Mouse (Mus musculus): ENCODE results near the gene Slc38a2. TPM values are rescaled to one million over a fixed set of nuclear protein-coding genes. Genes with fewer than 3 reads are reported as not detected.

Gene Slc38a2
- polyA plus RNA-seq, 1 experiment from 2014 or later, result 139 TPM

GRCm38 (mm10) chr15:96708976-96709490, 9.5 kb upstream of the Slc38a2 start:
- Histone ChIP-seq H3K4me1 (ENCODE audit: control insufficient read depth, insufficient read depth, low read length) (peaks cover 10% of the 10 kb centered on the region; the same call in 1 of the 2 replicates), H3K4me3 (ENCODE audit: low read depth, low read length) (peak overlapping the region; percentile 59), H3K9ac (ENCODE audit: low read depth, low read length) (peak overlapping the region; percentile 96), H3K4me2 (peak overlapping the region; percentile 95), H3K27me3 (ENCODE audit: control insufficient read depth, insufficient read depth, low read length) (no peaks in the 10 kb centered on the region), H3K27ac (ENCODE audit: low read depth, low read length) (peak overlapping the region; percentile 98), H3K9me3 (replicated peaks; ENCODE audit: control insufficient read depth, low read length) (no peaks in the 10 kb centered on the region), H3K36me3 (ENCODE audit: control insufficient read depth, insufficient read depth, low read length) (no peaks in the 10 kb centered on the region)
- no peak for ATAC-seq (replicated peaks; ENCODE audit: insufficient number of reproducible peaks, low FRiP score, low TSS enrichment)
- WGBS (ENCODE audit: insufficient replicate concordance), result 32% methylated on average over 14 of the region's 14 CpGs

- peaks cover 10% of the 10 kb centered on the region; the same call in 1 of the 2 replicates for H3K4me1 ChIP-seq (ENCODE audit: control insufficient read depth, insufficient read depth, low read length)
- no peak overlapping the region; the same call in 1 of the 2 replicates for H3K4me2 ChIP-seq
- H3K36me3 ChIP-seq (ENCODE audit: control insufficient read depth, insufficient read depth, low read length), result no peaks in the 10 kb centered on the region
- WGBS (ENCODE audit: insufficient replicate concordance), result 85% methylated on average over 8 of the region's 8 CpGs
- H3K9ac ChIP-seq (ENCODE audit: low read depth, low read length), result no peak overlapping the region
- no peak overlapping the region for H3K4me3 ChIP-seq (ENCODE audit: low read depth, low read length)
- ATAC-seq (replicated peaks; ENCODE audit: insufficient number of reproducible peaks, low FRiP score, low TSS enrichment), result no peak
- H3K9me3 ChIP-seq (replicated peaks; ENCODE audit: control insufficient read depth, low read length), result no peaks in the 10 kb centered on the region
- no peak overlapping the region; the same call in 1 of the 2 replicates for H3K27ac ChIP-seq (ENCODE audit: low read depth, low read length)
- no peaks in the 10 kb centered on the region for H3K27me3 ChIP-seq (ENCODE audit: control insufficient read depth, insufficient read depth, low read length)
These were observed 8.9 kb upstream of the Slc38a2 start for GRCm38 (mm10) chr15:96708428-96708827.

GRCm38 (mm10) chr15:96707936-96708335, 8.4 kb upstream of the Slc38a2 start:
- H3K27me3 ChIP-seq (ENCODE audit: control insufficient read depth, insufficient read depth, low read length), result no peaks in the 10 kb centered on the region
- no peak overlapping the region for H3K27ac ChIP-seq (ENCODE audit: low read depth, low read length)
- ATAC-seq (replicated peaks; ENCODE audit: insufficient number of reproducible peaks, low FRiP score, low TSS enrichment), result no peak
- H3K9ac ChIP-seq (ENCODE audit: low read depth, low read length), result no peak overlapping the region
- WGBS (ENCODE audit: insufficient replicate concordance), result 79% methylated on average over 2 of the region's 2 CpGs
- no peak overlapping the region for H3K4me3 ChIP-seq (ENCODE audit: low read depth, low read length)
- no peak overlapping the region for H3K4me2 ChIP-seq
- peaks cover 10% of the 10 kb centered on the region; the same call in 1 of the 2 replicates for H3K4me1 ChIP-seq (ENCODE audit: control insufficient read depth, insufficient read depth, low read length)
- H3K36me3 ChIP-seq (ENCODE audit: control insufficient read depth, insufficient read depth, low read length), result no peaks in the 10 kb centered on the region
- H3K9me3 ChIP-seq (replicated peaks; ENCODE audit: control insufficient read depth, low read length), result no peaks in the 10 kb centered on the region

GRCm38 (mm10) chr15:96702466-96703031, 3.0 kb upstream of the Slc38a2 start:
- Histone ChIP-seq H3K27me3 (ENCODE audit: control insufficient read depth, insufficient read depth, low read length) (no peaks in the 10 kb centered on the region), H3K9me3 (replicated peaks; ENCODE audit: control insufficient read depth, low read length) (no peaks in the 10 kb centered on the region)
- WGBS (ENCODE audit: insufficient replicate concordance), result 82% methylated on average over 12 of the region's 12 CpGs

DNA sequence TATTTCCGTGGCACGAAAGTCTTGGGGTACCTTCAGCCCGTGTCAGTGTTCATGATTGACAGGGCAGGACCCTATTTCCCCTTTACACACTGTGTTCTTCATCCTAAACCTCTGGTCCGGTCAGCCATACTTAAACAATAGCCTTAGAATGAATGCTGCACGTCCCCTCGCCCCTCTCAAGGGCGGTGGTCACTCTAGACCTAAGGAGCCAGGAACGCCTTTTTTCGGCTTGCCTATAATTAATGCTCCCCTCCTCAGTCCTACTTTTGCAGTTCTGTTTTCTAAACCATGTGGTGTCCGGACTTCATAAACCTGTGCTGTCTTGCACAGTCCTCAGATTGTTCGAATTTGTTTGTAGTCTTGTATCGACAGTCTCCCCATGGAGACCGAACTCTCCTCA, 1.2 kb upstream of the Slc38a2 start:
- H3K4me2 ChIP-seq, result peak overlapping the region; percentile 89
- H3K27me3 ChIP-seq (ENCODE audit: control insufficient read depth, insufficient read depth, low read length), result no peaks in the 10 kb centered on the region
- H3K36me3 ChIP-seq (ENCODE audit: control insufficient read depth, insufficient read depth, low read length), result peaks cover 13% of the 10 kb centered on the region
- H3K4me1 ChIP-seq (ENCODE audit: control insufficient read depth, insufficient read depth, low read length), result peaks cover 21% of the 10 kb centered on the region
- no peak for ATAC-seq (replicated peaks; ENCODE audit: insufficient number of reproducible peaks, low FRiP score, low TSS enrichment)
- peak overlapping the region; percentile 100 for H3K27ac ChIP-seq (ENCODE audit: low read depth, low read length)
- H3K4me3 ChIP-seq (ENCODE audit: low read depth, low read length), result peak overlapping the region; percentile 92; the same call in 1 of the 2 replicates
- 32% methylated on average over 13 of the region's 13 CpGs for WGBS (ENCODE audit: insufficient replicate concordance)
- peak overlapping the region; percentile 100 for H3K9ac ChIP-seq (ENCODE audit: low read depth, low read length)
- H3K9me3 ChIP-seq (replicated peaks; ENCODE audit: control insufficient read depth, low read length), result no peaks in the 10 kb centered on the region

More at GRCm38 (mm10) chr15:96702466-96703031, 3.0 kb upstream of the Slc38a2 start:
- no peak overlapping the region for H3K4me2 ChIP-seq
- no peak overlapping the region for H3K4me3 ChIP-seq (ENCODE audit: low read depth, low read length)
- no peak overlapping the region for H3K27ac ChIP-seq (ENCODE audit: low read depth, low read length)
- peaks cover 5% of the 10 kb centered on the region for H3K36me3 ChIP-seq (ENCODE audit: control insufficient read depth, insufficient read depth, low read length)
- peaks cover 10% of the 10 kb centered on the region for H3K4me1 ChIP-seq (ENCODE audit: control insufficient read depth, insufficient read depth, low read length)
- no peak for ATAC-seq (replicated peaks; ENCODE audit: insufficient number of reproducible peaks, low FRiP score, low TSS enrichment)
- no peak overlapping the region for H3K9ac ChIP-seq (ENCODE audit: low read depth, low read length)

DNA sequence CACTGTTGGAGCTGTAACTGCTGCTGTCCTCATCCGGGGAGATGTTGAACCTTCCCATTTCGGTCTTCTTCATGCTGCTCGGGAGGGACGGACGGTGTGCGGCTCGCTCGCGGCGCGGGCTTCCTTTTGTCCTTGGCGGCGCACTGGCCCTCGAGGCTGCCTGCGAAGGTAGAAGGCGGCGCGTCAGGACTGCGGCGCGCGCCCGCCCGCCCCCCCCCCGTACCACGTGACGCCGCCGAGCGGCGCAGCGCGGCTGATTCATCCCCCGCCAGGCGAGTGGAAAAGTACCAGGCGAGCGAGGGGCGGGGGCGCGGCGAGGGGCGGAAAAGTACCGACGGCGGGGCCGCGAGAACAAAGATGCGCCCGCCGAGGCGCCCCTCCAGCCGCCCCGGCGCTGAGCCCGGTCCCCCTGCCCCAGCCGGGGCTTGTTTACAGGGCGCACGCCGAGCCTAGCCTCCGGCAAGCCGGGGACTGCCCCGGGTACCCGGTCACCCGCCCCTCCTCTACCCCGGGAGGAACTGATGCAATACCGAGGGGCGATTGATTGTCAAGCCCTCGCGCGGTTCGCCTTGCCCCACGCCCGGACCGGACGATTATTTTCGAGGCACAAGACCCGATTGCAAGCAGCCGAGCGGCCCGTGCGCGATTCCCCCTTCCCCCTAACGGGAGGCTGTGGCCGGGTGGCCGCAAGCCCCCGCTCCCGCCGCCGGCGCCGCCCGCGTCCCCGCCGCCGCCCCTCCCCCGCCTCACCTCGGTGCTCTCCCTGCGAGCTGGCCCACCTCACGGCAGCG, 677 bp downstream of the Slc38a2 start:
- Histone ChIP-seq H3K27ac (ENCODE audit: low read depth, low read length) (peak overlapping the region; percentile 100), H3K4me2 (peak overlapping the region; percentile 89), H3K4me1 (ENCODE audit: control insufficient read depth, insufficient read depth, low read length) (peaks cover 31% of the 10 kb centered on the region), H3K36me3 (ENCODE audit: control insufficient read depth, insufficient read depth, low read length) (peaks cover 24% of the 10 kb centered on the region), H3K4me3 (ENCODE audit: low read depth, low read length) (peak overlapping the region; percentile 92), H3K9me3 (replicated peaks; ENCODE audit: control insufficient read depth, low read length) (no peaks in the 10 kb centered on the region), H3K27me3 (ENCODE audit: control insufficient read depth, insufficient read depth, low read length) (no peaks in the 10 kb centered on the region), H3K9ac (ENCODE audit: low read depth, low read length) (peak overlapping the region; percentile 100)
- WGBS (ENCODE audit: insufficient replicate concordance), result under 1% methylated on average over 68 of the region's 101 CpGs
- peak; percentile 84 for ATAC-seq (replicated peaks; ENCODE audit: insufficient number of reproducible peaks, low FRiP score, low TSS enrichment)

DNA sequence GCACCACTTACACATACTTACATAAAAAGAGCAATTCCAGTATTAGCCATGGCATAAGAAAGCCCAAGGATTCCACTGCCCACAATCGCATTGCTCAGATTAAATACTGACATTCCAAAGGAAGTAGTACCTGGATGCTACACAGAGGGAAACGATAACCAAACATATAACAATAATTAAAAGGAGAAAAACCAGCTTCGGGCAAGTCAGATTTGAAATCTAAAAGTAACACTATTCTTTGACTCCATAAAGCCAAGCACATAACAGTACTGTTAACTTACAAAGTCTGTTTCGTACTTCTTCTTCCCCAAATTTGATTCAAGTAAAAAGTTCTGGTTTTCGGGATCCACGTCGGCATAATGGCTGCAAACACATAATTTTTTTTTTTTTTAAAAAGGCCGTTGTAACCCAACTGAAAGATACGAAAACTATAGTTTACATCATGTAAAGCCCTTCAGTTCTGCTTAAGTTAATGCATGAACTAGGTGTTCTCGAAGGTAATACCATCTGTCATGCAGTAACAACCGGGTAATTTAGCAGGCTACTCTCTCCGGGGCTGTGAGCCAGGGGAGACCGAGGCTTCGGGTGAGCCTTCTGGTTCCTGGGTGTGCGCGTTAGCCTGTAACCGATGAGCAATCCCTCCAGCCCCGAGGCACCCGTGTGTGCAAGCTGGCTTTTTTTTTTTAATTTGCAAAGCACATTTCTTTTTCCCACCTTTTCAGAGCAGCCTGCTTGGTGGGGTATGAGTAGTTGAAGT, 1.5 kb downstream of the Slc38a2 start:
- 19% methylated on average over 19 of the region's 19 CpGs for WGBS (ENCODE audit: insufficient replicate concordance)
- peak overlapping the region; percentile 100 for H3K9ac ChIP-seq (ENCODE audit: low read depth, low read length)
- H3K27ac ChIP-seq (ENCODE audit: low read depth, low read length), result peak overlapping the region; percentile 100
- no peak for ATAC-seq (replicated peaks; ENCODE audit: insufficient number of reproducible peaks, low FRiP score, low TSS enrichment)
- peak overlapping the region; percentile 92 for H3K4me3 ChIP-seq (ENCODE audit: low read depth, low read length)
- peak overlapping the region; percentile 89 for H3K4me2 ChIP-seq
- peaks cover 37% of the 10 kb centered on the region for H3K4me1 ChIP-seq (ENCODE audit: control insufficient read depth, insufficient read depth, low read length)
- H3K36me3 ChIP-seq (ENCODE audit: control insufficient read depth, insufficient read depth, low read length), result peaks cover 32% of the 10 kb centered on the region
- no peaks in the 10 kb centered on the region for H3K27me3 ChIP-seq (ENCODE audit: control insufficient read depth, insufficient read depth, low read length)
- no peaks in the 10 kb centered on the region for H3K9me3 ChIP-seq (replicated peaks; ENCODE audit: control insufficient read depth, low read length)
